Mouse (Mus musculus) adrenal gland, adult 2 months (tissue): Measurements from ENCODE around the gene Topors. TPM values are rescaled to one million over a fixed set of nuclear protein-coding genes. Genes with fewer than 3 reads are reported as not detected.

Experiments
- DNase-seq: peaks from one replicate; pipeline ENCODE4 v3.0.0; 2021
- polyA plus RNA-seq: library from polyadenylated mRNA; depleted of rRNA; stranded (reverse); fragments of >200 nt; gene quantifications from 2 replicates; pipeline ENCODE4 v1.2.3, GENCODE M21; 2012
- total RNA-seq, 2 experiments: library from RNA; stranded (reverse); gene quantifications; 2 replicates each; pipeline ENCODE4 v1.2.3; 2021

Gene Topors
- total and polyA plus RNA-seq, 3 experiments, result 4.0 to 29.8 (median 26.0) TPM

DNA sequence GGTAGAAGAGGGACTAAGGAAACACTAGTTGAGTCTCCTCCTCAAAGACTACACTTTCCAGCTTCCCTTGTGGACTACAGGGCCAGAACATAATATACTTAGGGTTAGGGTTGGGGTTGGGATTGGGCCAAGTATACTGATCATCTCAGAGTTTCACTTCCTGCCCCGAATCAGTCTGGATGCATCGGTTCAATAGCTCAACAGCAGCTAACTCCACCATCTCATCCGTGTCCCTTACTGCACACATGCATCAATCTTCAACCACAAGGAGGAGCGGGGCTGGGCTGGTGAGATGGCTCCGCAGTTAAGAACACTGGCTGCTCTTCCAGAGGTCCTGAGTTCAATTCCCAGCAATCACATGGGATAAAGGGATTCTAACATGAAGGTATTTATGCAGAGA lies 18.7 kb downstream of the Topors start:
- no peak for DNase-seq

DNA sequence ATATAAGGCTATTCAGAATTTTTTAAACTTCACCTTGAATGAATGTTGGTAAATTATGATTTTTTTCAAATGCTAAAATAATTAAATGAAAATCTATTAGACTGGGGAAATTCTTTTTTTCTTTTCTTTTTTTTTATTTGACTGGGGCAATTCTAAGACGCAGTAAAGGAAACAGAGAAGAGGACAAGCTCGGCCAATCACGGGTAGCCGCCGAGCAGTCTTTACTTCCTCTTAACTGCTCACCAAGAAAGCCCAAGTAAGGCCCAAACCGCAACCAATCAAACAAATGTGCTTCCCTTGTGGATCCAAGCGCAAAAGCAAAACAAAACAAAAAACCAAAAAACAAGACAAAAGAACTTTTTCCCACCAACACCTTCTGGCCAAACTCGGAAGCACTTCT lies 25.6 kb downstream of the Topors start:
- DNase-seq, result no peak

DNA sequence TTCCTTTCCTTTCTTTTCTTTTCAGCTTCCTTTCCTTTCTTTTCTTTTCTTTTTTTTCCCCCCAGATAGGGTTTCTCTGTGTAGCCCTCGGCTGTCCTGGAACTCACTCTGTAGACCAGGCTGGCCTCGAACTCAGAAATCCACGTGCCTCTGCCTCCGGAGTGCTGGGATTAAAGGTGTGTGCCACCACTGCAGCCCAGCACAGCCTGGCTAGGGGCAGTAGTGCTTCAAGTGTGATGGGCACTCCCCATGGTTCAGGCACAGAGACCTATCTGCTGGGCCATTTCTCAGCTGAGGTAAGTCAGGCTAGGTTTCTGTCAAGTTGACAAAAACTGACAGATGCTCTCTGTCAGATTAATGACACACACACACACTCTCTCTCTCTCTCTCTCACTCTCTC lies 26.6 kb downstream of the Topors start:
- no peak for DNase-seq

DNA sequence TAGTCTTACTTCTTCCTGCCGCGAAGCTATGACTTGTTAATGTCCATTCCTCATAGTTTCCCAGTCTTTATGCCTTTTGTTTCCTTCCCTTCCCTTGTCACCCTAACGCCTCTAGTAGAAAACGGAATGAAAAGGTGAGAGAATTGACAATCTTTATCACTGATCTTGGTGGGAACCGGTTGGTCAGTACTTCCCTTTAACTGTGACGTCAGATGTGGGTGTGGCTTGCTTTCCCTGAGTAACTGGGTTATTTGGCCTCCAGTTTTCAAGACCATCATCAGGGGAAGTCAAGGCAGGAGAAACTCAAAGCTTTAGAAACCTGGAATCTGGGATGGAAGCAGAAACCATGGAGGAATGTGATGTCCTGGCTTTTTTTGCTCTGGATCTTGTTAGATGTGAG lies 27.7 kb downstream of the Topors start:
- no peak for DNase-seq

DNA sequence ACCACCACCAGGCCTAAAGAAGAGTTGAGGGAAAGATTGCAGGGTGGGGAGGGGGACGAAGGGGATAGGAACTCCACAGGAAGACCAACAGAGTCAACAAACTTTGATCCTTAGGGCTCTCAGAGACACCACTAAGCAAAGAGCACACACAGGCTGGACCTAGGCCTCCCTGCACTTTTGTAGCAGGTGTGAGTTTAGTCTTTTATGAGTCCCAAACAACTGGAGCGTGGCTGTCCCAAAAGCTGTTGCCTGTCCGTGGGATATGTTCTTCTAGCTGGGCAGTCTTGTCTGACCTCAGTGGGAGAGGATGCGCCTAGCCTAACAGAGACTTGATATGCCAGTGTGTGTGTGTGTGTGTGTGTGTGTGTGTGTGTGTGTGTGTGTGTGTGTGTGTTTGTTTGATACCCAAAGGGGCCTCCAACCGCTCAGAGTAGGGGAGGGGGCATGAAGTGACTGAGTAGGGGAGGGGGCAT lies 29.3 kb downstream of the Topors start:
- peak; percentile 10 for DNase-seq

DNA sequence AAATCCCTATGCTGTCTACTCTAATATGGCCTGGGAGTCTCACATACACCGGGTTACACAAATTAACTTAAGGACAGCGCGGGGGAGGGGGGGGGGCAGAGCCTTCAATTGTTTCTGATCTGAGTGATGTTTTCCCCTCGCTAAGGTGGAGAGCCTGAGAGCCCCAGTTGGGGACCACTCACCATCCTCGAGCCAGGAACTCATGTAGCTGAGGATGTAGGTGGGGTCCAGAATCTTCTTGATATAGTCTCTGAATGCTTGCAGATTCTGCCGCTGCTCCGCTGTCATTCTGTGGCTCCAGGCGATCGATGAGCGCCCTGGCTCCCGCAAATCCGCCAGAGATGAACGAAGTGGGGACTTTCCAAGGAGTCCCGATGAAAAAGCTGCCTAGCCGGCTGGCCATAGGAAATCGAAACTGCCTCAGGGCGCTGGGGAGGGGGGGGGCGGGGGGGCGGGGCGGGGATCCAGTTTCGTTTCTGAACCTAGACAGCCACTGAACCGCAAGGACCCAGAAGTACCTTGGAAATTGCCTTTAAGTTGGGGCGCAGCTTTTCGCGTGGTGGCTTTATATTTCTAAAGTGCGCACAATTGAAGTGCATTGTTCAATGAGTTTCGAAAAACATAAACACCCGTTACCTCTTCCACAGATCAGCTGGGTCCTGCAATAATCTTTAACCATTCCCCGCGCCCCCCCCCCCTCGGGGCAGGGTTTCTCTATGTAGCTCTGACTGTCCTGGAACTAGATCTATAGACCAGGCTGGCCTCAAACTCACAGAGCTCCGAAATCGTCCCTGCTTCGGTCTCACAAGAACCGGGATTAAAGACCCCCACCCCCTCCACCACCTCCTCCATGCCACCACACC lies 30.0 kb downstream of the Topors start, which contains the start of gene Ddx58:
Gene Ddx58, minus strand, starts transcription at position 420 of the 863 bp plus-strand sequence.
- peak; percentile 63 for DNase-seq

DNA sequence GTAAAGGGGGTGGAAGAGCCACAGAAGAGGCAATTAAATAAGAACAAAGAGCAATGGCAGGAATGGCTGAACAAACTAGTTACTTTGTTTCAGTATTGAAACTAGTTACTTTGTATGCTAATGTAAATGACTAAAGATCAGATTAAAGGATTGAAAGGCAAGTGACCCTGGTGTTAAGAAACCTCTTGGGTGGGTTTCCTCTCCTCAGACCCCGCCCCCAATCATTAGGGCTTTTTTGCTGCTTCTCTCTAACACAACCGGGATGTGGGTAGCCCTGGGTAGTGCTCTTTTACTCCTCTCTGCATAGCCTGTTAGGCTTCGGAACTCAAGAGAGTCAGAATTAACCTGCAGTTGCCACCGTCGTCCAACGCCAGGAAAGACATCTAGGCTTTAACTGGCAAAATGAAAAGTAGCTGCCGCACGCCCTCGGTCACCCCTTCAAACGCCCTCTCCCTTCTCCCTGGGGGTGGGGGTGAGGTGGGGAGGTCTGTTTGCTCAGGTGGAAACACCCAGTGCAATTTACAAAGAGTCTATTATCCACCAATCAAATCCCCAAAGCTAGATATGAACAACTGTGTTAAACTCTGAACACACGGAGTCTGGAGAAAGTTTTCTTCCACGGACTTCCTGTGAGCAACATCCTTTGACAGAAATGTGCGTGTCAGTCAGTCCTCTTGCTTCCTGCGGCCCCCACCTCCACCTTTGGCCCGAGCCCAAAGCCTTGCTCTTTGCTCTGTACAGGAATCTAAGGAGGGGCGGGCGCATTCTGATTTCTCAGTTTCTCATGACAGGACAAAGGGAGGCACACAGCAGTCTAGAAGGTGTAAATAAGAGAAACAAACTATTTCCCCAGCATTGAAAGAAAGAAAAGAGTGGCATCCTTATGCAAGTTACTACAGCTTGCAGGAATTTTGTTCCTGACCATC lies 30.9 kb downstream of the Topors start:
- peak; percentile 87 for DNase-seq

DNA sequence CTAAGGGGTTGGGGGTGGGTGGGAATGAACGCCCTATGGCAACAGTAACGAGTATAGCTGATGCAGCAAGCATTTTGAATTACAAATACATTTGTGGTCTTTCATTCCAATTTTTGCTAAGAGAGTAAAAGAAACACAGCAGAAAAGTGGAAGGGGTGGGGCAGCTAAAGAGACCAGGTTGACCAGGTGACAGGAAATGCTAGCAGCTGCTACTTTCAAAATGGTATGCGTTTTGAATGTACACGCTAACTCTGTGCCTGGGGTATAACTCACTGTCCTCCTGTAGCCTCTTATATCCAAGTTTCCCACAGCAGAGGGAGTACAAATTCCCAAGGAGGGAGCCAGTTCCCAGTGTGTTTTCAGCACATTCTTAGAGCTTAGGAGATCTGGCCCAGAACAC lies 32.8 kb downstream of the Topors start:
- DNase-seq, result no peak

DNA sequence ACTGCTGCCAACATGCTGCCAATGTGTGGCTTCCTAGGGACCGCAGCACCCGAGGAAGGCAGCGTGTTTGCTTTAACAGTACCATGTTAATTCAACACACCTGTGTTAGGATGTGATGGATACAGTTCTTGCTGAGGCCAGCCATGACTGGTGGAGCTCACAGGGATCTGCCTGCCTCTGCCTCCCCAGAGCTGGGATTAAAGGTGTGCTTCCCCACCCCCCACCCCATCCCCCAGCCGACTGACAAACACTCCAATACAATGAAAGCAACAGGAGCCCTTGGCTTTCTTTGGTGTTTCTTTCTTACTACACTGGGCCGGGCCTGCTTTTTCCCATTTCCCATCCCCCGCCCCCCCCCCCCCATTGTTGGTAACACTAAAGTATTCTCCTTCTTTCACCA lies 35.4 kb downstream of the Topors start:
- no peak for DNase-seq

DNA sequence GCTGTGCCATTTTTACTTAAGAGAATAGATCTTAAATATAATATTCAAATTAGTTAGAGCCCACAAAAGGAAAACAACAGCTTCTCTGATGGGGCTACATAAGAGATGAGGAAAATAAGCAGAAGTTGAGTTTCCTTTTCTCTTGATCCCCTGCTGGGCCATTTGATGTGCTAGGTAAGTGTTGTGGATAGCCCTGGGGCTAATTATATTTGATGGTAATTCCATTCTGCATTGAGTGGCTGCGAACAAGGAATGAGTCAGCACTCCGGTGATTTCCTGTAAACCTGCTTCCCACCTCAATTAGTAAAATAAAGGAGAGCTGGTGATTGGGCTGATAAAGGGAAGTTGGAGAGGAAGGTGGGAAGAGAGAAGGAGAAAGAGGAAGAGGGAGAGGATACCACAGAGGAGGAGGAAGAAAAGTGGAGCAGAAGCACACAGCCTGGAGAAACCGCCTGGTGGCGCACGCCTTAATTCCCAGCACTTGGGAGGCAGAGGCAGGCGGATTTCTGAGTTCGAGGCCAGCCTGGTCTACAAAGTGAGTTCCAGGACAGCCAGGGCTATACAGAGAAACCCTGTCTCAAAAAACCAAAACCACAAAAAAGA lies 36.5 kb downstream of the Topors start:
- no peak for DNase-seq

DNA sequence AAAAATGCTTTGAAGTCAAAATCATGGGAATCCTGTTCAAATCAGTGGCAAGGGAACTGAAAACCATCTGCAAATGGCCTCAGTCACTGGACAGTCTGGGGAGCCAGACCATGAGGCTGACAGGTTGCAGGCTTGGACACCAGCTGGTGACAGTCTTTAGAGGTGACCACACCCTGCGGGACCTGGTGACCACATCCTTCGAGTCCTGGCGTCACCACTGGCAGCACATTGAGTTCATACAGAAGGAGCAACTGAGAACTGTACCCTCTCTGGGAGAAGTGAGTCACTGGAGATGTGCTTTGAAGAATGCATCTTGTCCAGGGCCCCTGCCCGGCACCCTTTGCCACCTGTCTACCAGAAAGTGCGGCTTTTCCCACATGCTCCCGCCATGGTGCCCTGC lies 39.9 kb downstream of the Topors start:
- DNase-seq, result no peak

DNA sequence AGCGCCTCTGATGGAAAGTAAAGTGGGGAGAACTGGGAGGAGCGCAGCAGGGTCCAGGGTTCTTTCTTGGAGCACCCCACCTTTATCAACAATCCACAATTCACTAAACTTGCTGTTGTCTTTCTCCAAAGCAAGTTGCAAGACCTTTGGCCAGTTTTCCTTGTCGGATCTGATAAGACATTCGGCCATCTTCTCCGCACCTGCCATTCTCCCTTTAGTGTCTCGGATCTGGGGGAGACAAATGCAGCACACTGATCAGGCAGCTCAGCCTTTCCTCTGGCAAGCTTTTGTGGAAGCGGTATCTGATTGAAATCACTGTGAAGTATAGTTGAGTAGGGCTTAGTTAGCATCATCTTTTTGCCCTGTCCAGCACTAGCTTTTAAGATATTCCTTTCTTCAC lies 41.8 kb downstream of the Topors start:
- DNase-seq, result no peak

DNA sequence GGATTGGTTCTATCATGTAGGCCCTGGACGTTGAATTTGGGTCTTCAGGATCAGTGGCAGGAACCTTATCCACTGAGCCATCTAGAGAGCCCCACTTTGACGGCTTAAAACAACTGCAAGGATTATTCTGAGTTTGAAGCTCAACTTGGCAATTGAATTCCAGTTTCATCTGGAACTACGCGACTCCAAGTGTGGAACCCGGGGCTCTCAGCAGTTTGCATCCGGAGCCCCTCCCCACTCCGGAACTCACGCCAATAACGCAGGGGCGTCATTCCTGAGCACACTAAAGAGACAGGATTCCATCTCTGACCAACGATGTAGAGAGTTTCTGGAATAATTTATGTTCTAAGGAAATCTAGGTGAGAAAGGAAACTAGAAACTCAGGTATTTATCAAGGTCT lies 42.5 kb downstream of the Topors start:
- no peak for DNase-seq

DNA sequence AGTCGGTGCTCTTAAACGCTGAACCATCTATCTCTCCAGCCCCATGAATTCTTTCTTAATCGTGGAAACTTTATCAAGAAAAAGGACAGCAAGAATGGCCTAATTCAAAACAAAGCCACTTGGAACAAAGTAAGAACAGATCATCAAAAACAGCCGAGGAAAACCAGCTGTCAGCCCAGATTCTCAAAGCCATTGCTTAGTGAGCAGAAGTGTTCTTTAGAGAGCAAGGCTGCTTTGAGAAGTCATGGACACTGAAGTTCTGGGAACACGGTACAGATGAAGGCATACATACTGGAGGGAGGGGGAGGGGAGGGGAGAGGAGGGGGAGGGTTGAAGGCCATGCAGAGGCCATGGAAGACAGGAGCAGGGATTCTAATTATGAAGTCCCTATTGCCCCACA lies 43.6 kb downstream of the Topors start:
- DNase-seq, result no peak

DNA sequence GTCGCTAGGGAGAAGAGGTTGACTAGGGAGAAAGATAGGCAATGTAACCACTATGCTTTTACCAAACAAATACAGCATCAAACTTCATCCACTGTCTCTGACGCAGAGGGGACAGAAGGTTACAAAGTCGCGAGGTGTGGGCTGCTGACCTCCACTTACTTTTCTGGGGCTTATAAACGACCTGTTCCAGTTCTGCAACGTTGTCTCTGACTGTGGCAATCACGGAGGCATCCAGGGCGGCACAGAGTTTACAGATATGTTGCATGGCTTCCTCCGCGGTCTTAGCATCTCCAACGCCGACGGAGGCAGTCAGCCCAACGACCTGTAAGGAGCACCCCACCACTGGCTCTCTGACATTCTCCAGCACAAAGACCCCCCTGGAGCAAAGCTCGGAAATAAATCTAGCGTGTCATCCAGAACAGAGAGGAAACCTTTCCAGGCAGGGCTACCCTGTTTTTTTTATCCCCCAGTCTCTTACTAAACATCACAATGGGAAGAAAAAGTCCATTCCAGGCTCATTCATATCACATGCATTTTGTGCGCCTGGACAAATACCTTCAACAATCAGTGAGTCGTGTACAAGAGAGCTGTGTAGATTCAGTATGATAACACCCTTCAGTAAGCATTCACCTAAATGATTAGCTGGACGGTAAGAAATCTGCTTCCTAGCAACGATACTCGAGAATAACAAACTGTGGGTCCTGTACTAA lies 47.6 kb downstream of the Topors start:
- no peak for DNase-seq

DNA sequence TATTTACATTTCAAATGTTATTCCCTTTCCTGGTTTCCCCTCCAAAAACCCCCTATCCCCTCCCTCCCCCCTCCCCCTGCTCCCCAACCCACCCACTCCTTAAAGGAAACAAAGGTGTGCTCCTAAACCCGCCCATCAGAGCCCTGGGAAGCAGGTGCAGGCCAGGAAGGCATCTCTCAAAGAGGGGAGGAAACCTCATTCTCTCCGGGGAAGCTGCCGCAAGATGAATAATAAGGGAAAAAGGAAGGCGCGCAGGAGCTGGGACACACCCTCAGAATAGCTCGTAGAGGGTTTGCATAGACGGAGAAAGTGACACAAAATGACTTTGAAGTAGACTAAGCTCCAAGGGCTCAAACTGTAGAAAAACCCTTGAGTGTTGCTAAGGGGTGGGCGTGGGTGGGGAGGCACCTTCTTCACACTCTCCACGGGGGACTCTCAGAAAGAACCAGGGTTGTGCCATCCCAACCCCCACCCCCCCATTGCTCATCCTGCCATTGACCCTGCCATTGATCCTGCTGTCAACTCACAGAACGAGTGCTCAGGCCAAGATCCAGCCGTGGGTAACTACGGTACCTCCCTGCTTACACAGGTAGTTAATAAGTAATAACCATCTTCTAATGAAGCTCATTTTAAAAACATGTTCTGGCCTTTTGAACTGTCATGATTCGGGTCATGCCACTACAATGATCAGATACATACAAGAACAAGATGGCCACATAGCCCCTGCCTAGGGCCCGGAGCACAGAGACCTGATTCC lies 48.5 kb downstream of the Topors start:
- no peak for DNase-seq

DNA sequence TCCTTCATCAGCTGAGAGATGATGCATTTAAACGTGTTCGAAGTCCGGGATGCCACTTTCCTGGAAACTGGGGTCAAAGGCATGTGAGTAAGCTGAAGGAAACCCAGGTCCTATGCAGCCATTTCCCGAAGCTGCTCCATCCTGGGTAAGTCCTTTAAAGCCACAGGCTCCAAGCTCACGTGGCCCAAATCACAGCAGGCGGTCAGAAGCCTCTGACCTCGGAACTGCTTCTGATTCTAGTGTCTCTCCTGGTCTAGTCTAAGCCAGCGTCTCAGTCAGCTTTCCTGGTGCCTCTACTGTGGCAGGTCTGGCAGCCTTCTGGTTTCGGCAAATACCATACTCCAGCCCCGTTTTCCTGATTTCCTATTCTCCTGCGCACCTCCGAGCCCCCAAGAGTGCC lies 49.2 kb downstream of the Topors start:
- no peak for DNase-seq

DNA sequence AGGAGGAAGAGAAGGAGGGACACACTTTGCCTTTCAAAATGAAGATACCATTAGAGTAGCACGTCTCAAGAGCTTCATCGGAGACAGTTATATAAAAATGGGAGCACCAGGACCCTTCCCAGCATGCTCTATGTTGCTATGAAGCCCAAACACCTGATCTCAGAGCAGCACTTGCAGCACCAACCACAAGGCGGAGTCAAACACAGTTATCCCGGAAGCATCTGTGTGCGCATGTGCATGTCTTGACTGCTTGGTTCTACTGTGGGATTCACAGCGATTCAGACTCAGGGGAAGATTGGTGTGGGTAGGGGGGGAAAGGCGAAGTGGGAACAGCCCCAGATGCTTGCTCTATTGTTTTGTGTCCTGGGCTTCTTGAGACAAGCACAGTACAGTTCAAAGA lies 51.3 kb downstream of the Topors start:
- DNase-seq, result no peak

DNA sequence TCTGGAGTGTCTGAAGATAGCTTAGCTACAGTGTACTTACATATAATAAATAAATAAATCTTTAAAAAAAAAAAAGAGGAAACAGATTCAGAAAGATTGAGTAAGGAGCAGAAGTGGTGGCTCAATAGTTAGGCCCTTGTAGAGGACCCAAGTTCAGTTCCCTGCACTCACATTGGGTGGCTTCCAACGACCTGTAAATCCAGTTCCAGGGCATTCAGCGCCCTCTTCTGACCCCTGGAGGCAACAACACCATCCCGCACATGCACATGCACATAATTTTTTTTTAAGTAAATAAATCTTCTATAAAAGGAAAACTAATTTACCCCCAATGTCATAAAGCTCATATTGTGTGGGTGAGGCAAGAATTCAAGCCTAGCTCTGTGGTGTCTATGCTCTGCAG lies 51.7 kb downstream of the Topors start:
- no peak for DNase-seq

DNA sequence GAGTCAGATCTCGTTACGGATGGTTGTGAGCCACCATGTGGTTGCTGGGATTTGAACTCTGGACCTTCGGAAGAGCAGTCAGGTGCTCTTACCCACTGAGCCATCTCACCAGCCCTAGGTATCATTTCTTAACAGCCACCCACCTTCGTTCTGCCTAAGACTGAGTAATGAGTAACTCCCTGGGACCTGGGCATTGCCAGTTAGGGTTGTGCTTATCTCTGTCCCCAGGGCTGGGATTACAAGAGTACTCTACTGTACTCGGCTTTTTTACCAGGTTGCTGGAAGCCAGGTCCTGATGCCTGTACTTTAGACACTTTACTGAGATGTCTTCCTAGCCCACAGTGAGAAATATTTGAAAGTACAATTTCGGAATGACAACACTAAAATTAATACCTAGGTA lies 57.5 kb downstream of the Topors start:
- no peak for DNase-seq
